In genomic region chr14:27756901-27757300, GRCm38 (mm10) we compare ENCODE assay signal across 25 mouse cellular contexts.
DNase-seq lines count a peak whose midpoint lies in the region; ATAC-seq and TF ChIP-seq lines count a peak whose summit lies in the region.
"Had no signal": no experiment of that assay in that cellular context is flagged by ENCODE, and none has a peak within 500 bp of the region (broad histone marks: within the 10 kb centered on the region; RNA-seq: fewer than 3 reads in every experiment).

No protein-coding gene starts in this region.

- no peaks in the 10 kb centered on the region for H3K27me3 ChIP-seq in lung, postnatal 0 days (replicated peaks; ENCODE audit: insufficient read depth, low read length)
- no peaks in the 10 kb centered on the region for H3K27me3 ChIP-seq in midbrain, embryonic 10.5 days (ENCODE audit: low read depth, poor library complexity, severe bottlenecking)
- H3K27me3 ChIP-seq: forebrain, embryonic 15.5 days; megakaryocyte, embryonic 14.5 days; neural tube, embryonic 12.5 days had no signal

- no peaks in the 10 kb centered on the region for H3K36me3 ChIP-seq in lung, postnatal 0 days (ENCODE audit: insufficient read depth, low read length)
- no peaks in the 10 kb centered on the region for H3K36me3 ChIP-seq in midbrain, embryonic 10.5 days
- H3K36me3 ChIP-seq: forebrain, embryonic 15.5 days; G1E; hindbrain, embryonic 10.5 days; neural tube, embryonic 12.5 days had no signal

- peak; percentile 86 for ATAC-seq in lung, postnatal 0 days
- ATAC-seq: activated CD4-positive, CD25-positive, alpha-beta regulatory T cell, adult 4 months; forebrain, embryonic 15.5 days; hindbrain, postnatal 0 days; intestine, embryonic 16.5 days had no signal

- 0 out of 2 replicates have a peak overlapping the region, but pooled peaks have one; percentile 6 for H3K4me2 ChIP-seq in lung, postnatal 0 days (replicated peaks; ENCODE audit: low read depth, low read length)
- H3K4me2 ChIP-seq: forebrain, embryonic 15.5 days; neural tube, embryonic 12.5 days had no signal

- peak; percentile 35 for DNase-seq in heart, adult 11 months
- no peak for DNase-seq in heart, adult 8-10 months (ENCODE audit: low spot score)
- DNase-seq in lung, postnatal 0 days (ENCODE audit: low spot score), result peak; percentile 48
- no peak for DNase-seq in lung, postnatal 14 days
- peak; percentile 36 to 50 for DNase-seq in adrenal gland, postnatal 36 days
- DNase-seq in gastrocnemius, postnatal 10 days, result no peak
- DNase-seq in midbrain, embryonic 10.5 days (ENCODE audit: low spot score), result no peak
- DNase-seq: cerebellum, adult 11 months; cerebellum, adult 9-11 months; gastrocnemius, postnatal 25 days; heart, adult 2 months; kidney, adult 9 months; kidney, postnatal 14 days; midbrain, embryonic 14.5 days; right cerebral cortex, postnatal 25 days; spleen, adult 18-20 months had no signal

- H3K9me3 ChIP-seq in lung, postnatal 0 days (ENCODE audit: low read length), result no peaks in the 10 kb centered on the region
- H3K9me3 ChIP-seq in midbrain, embryonic 10.5 days (replicated peaks), result no peaks in the 10 kb centered on the region
- H3K9me3 ChIP-seq: forebrain, embryonic 15.5 days; G1E; hindbrain, embryonic 10.5 days; megakaryocyte, embryonic 14.5 days; neural tube, embryonic 12.5 days had no signal

- peak; percentile 69; the same call in 1 of the 2 replicates for TF ChIP-seq EP300 in lung, postnatal 0 days (IDR thresholded peaks at IDR 0.05)

- 43% methylated on average over 5 of the region's 5 CpGs for WGBS in lung, postnatal 0 days
- 93% methylated on average over 5 of the region's 5 CpGs for WGBS in midbrain, embryonic 10.5 days

- H3K4me1 ChIP-seq in lung, postnatal 0 days (ENCODE audit: insufficient read depth, low read depth, low read length), result 0 out of 2 replicates have a peak, but pooled peaks cover 2% of the 10 kb centered on the region
- H3K4me1 ChIP-seq in midbrain, embryonic 10.5 days, result no peaks in the 10 kb centered on the region
- H3K4me1 ChIP-seq: forebrain, embryonic 15.5 days; hindbrain, embryonic 10.5 days; megakaryocyte, embryonic 14.5 days; neural tube, embryonic 12.5 days had no signal

- no peak for TF ChIP-seq CTCF in lung, postnatal 0 days (IDR thresholded peaks at IDR 0.05)

- no peak overlapping the region for H3K9ac ChIP-seq in lung, postnatal 0 days (replicated peaks; ENCODE audit: low read depth)
- H3K9ac ChIP-seq: forebrain, embryonic 15.5 days; neural tube, embryonic 12.5 days had no signal

- no peak overlapping the region for H3K4me3 ChIP-seq in lung, postnatal 0 days (ENCODE audit: low read depth, low read length)
- no peak overlapping the region for H3K4me3 ChIP-seq in midbrain, embryonic 10.5 days
- H3K4me3 ChIP-seq: forebrain, embryonic 15.5 days; heart, adult 2 months; hindbrain, embryonic 10.5 days; layer of hippocampus, adult 2 months; megakaryocyte, embryonic 14.5 days; neural tube, embryonic 12.5 days had no signal

- no peak overlapping the region for H3K27ac ChIP-seq in lung, postnatal 0 days (ENCODE audit: low read length)
- no peak overlapping the region for H3K27ac ChIP-seq in midbrain, embryonic 10.5 days (replicated peaks)
- H3K27ac ChIP-seq: forebrain, embryonic 15.5 days; heart, adult 2 months; hindbrain, embryonic 10.5 days; hindbrain, postnatal 0 days; layer of hippocampus, adult 2 months; neural tube, embryonic 12.5 days had no signal

Comparison
In these comparisons a context has a peak if more than half of its experiments do, and no peak if none do; other contexts are left out.
1. DNase-seq: peak in heart, adult 11 months (single experiment), lung, postnatal 0 days (single experiment) and adrenal gland, postnatal 36 days (2 of 2); none in heart, adult 8-10 months (single experiment), lung, postnatal 14 days (single experiment), gastrocnemius, postnatal 10 days (single experiment) and midbrain, embryonic 10.5 days (single experiment).